Mouse (Mus musculus) intestine, postnatal 0 days (tissue): ENCODE results near the gene AC134908.4. TPM values are rescaled to one million over a fixed set of nuclear protein-coding genes. Genes with fewer than 3 reads are reported as not detected.

Experiments used
- ATAC-seq: fragments of 200-750 bp; cut with Nextera tagmentation; 2 replicates; pipeline ENCODE4 v1.8.0; 2017; ENCODE audit warnings: mild to moderate bottlenecking, moderate TSS enrichment, moderate library complexity
- H3K27ac ChIP-seq: fragments of 300-500 bp; sonication (generic); 2 replicates; pipeline ENCODE4 v1.5.1; 2014; ENCODE audit warnings: mild to moderate bottlenecking, low read depth, low read length, moderate library complexity
- H3K27me3 ChIP-seq: fragments of 300-500 bp; sonication (generic); replicated peaks from 2 replicates; pipeline ENCODE4 v1.6.1; 2014; ENCODE audit warnings: low read length, mixed read lengths; ENCODE audit not compliant: control insufficient read depth, insufficient read depth
- H3K36me3 ChIP-seq: fragments of 300-500 bp; sonication (generic); 2 replicates; pipeline ENCODE4 v1.6.1; 2014; ENCODE audit warnings: mild to moderate bottlenecking, moderate library complexity; ENCODE audit not compliant: control insufficient read depth, insufficient read depth
- H3K4me1 ChIP-seq: fragments of 300-500 bp; sonication (generic); replicated peaks from 2 replicates; pipeline ENCODE4 v1.6.1; 2014; ENCODE audit warnings: antibody characterized with exemption, low read length, mixed read lengths; ENCODE audit not compliant: control insufficient read depth, insufficient read depth
- H3K4me2 ChIP-seq: fragments of 300-500 bp; sonication (generic); replicated peaks from 2 replicates; pipeline ENCODE4 v1.6.1; 2014; ENCODE audit warnings: low read depth, mild to moderate bottlenecking, moderate library complexity
- H3K4me3 ChIP-seq: fragments of 300-500 bp; sonication (generic); 2 replicates; pipeline ENCODE4 v1.5.1; 2014; ENCODE audit warnings: low read depth, low read length
- H3K9ac ChIP-seq: fragments of 300-500 bp; sonication (generic); 2 replicates; pipeline ENCODE4 v1.6.1; 2014; ENCODE audit warnings: mild to moderate bottlenecking, low read depth, low read length
- H3K9me3 ChIP-seq: fragments of 300-500 bp; sonication (generic); 2 replicates; pipeline ENCODE4 v1.6.1; 2016; ENCODE audit warnings: mixed run types; ENCODE audit not compliant: control insufficient read depth
- CTCF ChIP-seq: sonication (generic); IDR thresholded peaks from 2 replicates; pipeline ENCODE4 v1.5.1; 2016; ENCODE audit warnings: low read depth, mild to moderate bottlenecking, control low read depth, antibody characterized with exemption, moderate library complexity
- WGBS: fragments of 180-500 bp; shearing (Covaris S2); extraction: QIAGEN DNeasy Blood & Tissue Kit; methylation state at CpG from one replicate; pipeline ENCODE4 v1.1.7; 2014; 5-methylcytosine and 5-hydroxymethylcytosine counted together
- polyA plus RNA-seq: library from polyadenylated mRNA; unstranded; fragments of >200 nt; fragmentation: Nextera tagmentation; extraction: Ambion mirVana; gene quantifications from 2 replicates; pipeline ENCODE4 v1.2.1, GENCODE M21; 2015

Gene AC134908.4
- polyA plus RNA-seq, 1 experiment from 2014 or later, result not detected

GRCm38 (mm10) chr17:25802825-25803517 lies 7.5 kb upstream of the AC134908.4 start:
- Histone ChIP-seq H3K9ac (0 out of 2 replicates have a peak overlapping the region, but pooled peaks have one; percentile 3), H3K9me3 (no peaks in the 10 kb centered on the region), H3K36me3 (no peaks in the 10 kb centered on the region), H3K4me3 (no peak overlapping the region), H3K4me1 (no peaks in the 10 kb centered on the region), H3K4me2 (no peak overlapping the region), H3K27ac (no peak overlapping the region), H3K27me3 (peaks cover 7% of the 10 kb centered on the region; the same call in 1 of the 2 replicates)
- no peak for TF ChIP-seq CTCF
- ATAC-seq, result peak; percentile 44
- WGBS, result 8% methylated on average over 10 of the region's 10 CpGs

- TF ChIP-seq CTCF, result peak; percentile 92
Observed at GRCm38 (mm10) chr17:25801029-25801428, 5.6 kb upstream of the AC134908.4 start.

GRCm38 (mm10) chr17:25796951-25797369 lies 1.5 kb upstream of the AC134908.4 start, which contains the start of gene Metrn:
Gene Metrn, minus strand, starts transcription at chr17:25797136.
- no peaks in the 10 kb centered on the region for H3K9me3 ChIP-seq
- H3K4me1 ChIP-seq, result peaks cover 18% of the 10 kb centered on the region; the same call in 1 of the 2 replicates
- H3K27ac ChIP-seq, result no peak within 1 kb of the TSS
- H3K4me3 ChIP-seq, result peak within 1 kb of the TSS; percentile 81
- 1% methylated on average over 34 of the region's 35 CpGs for whole genome bisulfite sequencing
- peak; percentile 56 for ATAC-seq
- TF ChIP-seq CTCF, result no peak
- H3K36me3 ChIP-seq, result no peaks in the 10 kb centered on the region
- H3K27me3 ChIP-seq, result no peaks in the 10 kb centered on the region; the same call in 1 of the 2 replicates
- H3K9ac ChIP-seq, result peak within 1 kb of the TSS; percentile 40; the same call in 1 of the 2 replicates
- H3K4me2 ChIP-seq, result peak within 1 kb of the TSS; percentile 93

More at GRCm38 (mm10) chr17:25801029-25801428, 5.6 kb upstream of the AC134908.4 start:
- Histone ChIP-seq H3K27me3 (peaks cover 7% of the 10 kb centered on the region; the same call in 1 of the 2 replicates), H3K4me1 (0 out of 2 replicates have a peak, but pooled peaks cover 6% of the 10 kb centered on the region), H3K27ac (no peak overlapping the region), H3K9me3 (no peaks in the 10 kb centered on the region), H3K4me2 (no peak overlapping the region), H3K9ac (no peak overlapping the region), H3K36me3 (no peaks in the 10 kb centered on the region), H3K4me3 (no peak overlapping the region)
- peak; percentile 27; the same call in 1 of the 2 replicates for ATAC-seq
- WGBS, result 5% methylated on average over 6 of the region's 6 CpGs

GRCm38 (mm10) chr17:25796211-25796771 lies 832 bp upstream of the AC134908.4 start:
- peak overlapping the region; percentile 81 for H3K4me3 ChIP-seq
- no peak for ATAC-seq
- no peak overlapping the region for H3K27ac ChIP-seq
- 6% methylated on average over 37 of the region's 37 CpGs for WGBS
- H3K27me3 ChIP-seq, result no peaks in the 10 kb centered on the region
- H3K9me3 ChIP-seq, result no peaks in the 10 kb centered on the region
- peaks cover 21% of the 10 kb centered on the region; the same call in 1 of the 2 replicates for H3K4me1 ChIP-seq
- peak overlapping the region; percentile 40; the same call in 1 of the 2 replicates for H3K9ac ChIP-seq
- no peak; the same call in 1 of the 2 replicates for TF ChIP-seq CTCF
- H3K4me2 ChIP-seq, result peak overlapping the region; percentile 93
- no peaks in the 10 kb centered on the region for H3K36me3 ChIP-seq

- 0 out of 2 replicates have a peak, but pooled peaks cover under 1% of the 10 kb centered on the region for H3K36me3 ChIP-seq
- peaks cover 22% of the 10 kb centered on the region; the same call in 1 of the 2 replicates for H3K4me1 ChIP-seq
- no peak overlapping the region; the same call in 1 of the 2 replicates for H3K27ac ChIP-seq
- H3K4me3 ChIP-seq, result no peak overlapping the region
- no peaks in the 10 kb centered on the region for H3K9me3 ChIP-seq
- TF ChIP-seq CTCF, result no peak
- H3K4me2 ChIP-seq, result no peak overlapping the region
- no peak for ATAC-seq
- no peak overlapping the region for H3K9ac ChIP-seq
- no peaks in the 10 kb centered on the region for H3K27me3 ChIP-seq
- 91% methylated on average over 17 of the region's 17 CpGs for WGBS
Observed at GRCm38 (mm10) chr17:25794998-25795397, 461 bp downstream of the AC134908.4 start.

GRCm38 (mm10) chr17:25794197-25794596 lies 1.3 kb downstream of the AC134908.4 start:
- no peak for TF ChIP-seq CTCF
- no peak overlapping the region for H3K4me2 ChIP-seq
- H3K4me3 ChIP-seq, result no peak overlapping the region
- H3K27me3 ChIP-seq, result no peaks in the 10 kb centered on the region
- H3K27ac ChIP-seq, result no peak overlapping the region
- no peak overlapping the region for H3K9ac ChIP-seq
- H3K9me3 ChIP-seq, result no peaks in the 10 kb centered on the region
- ATAC-seq, result no peak
- peaks cover 7% of the 10 kb centered on the region; the same call in 1 of the 2 replicates for H3K36me3 ChIP-seq
- peaks cover 22% of the 10 kb centered on the region; the same call in 1 of the 2 replicates for H3K4me1 ChIP-seq
- WGBS, result 74% methylated on average over 13 of the region's 13 CpGs
